Mouse (Mus musculus) spleen, postnatal 10 days (tissue): ENCODE results near the gene Pam16.
A peak's percentile ranks its signal among the peaks of the same experiment; 100 is the strongest.

Experiments
- DNase-seq, 2 experiments: peaks; one replicate each; pipeline ENCODE4 v3.0.0; 2021 to 2022; ENCODE audit warnings: low spot score in 2 of 2

The Pam16 gene

GRCm38 (mm10) chr16:4624481-4625110 lies at the start of gene Pam16:
Gene Pam16 (minus strand): TSS chr16:4624988.
- peak; percentile 82 to 94 for DNase-seq

GRCm38 (mm10) chr16:4674091-4674490 lies 49.3 kb upstream of the Pam16 start:
- DNase-seq, result peak in 1 of 2 experiments; percentile 52

GRCm38 (mm10) chr16:4670317-4670716 lies 45.5 kb upstream of the Pam16 start:
- no peak for DNase-seq

GRCm38 (mm10) chr16:4667190-4667808 lies 42.5 kb upstream of the Pam16 start:
- DNase-seq, result peak; percentile 78 to 92

GRCm38 (mm10) chr16:4665726-4666125 lies 40.9 kb upstream of the Pam16 start:
- DNase-seq, result no peak

GRCm38 (mm10) chr16:4663806-4664205 lies 39.0 kb upstream of the Pam16 start:
- DNase-seq, result no peak

- no peak for DNase-seq
Observed at GRCm38 (mm10) chr16:4661605-4662004, 36.8 kb upstream of the Pam16 start.

GRCm38 (mm10) chr16:4659326-4659725 lies 34.5 kb upstream of the Pam16 start:
- DNase-seq, result no peak

- peak in 1 of 2 experiments; percentile 17 for DNase-seq
Observed at GRCm38 (mm10) chr16:4658781-4659245, 34.0 kb upstream of the Pam16 start.

- DNase-seq, result no peak
Observed at GRCm38 (mm10) chr16:4656571-4657081, 31.8 kb upstream of the Pam16 start.

GRCm38 (mm10) chr16:4655764-4656570 lies 31.2 kb upstream of the Pam16 start:
- peak in 1 of 2 experiments; percentile 20 for DNase-seq

GRCm38 (mm10) chr16:4655251-4655734 lies 30.5 kb upstream of the Pam16 start:
- DNase-seq, result peak in 1 of 2 experiments; percentile 23

- DNase-seq, result no peak
Observed at GRCm38 (mm10) chr16:4654706-4655105, 29.9 kb upstream of the Pam16 start.

GRCm38 (mm10) chr16:4652707-4653416 lies 28.1 kb upstream of the Pam16 start:
- no peak for DNase-seq

- DNase-seq, result no peak
Observed at GRCm38 (mm10) chr16:4651624-4652023, 26.8 kb upstream of the Pam16 start.

GRCm38 (mm10) chr16:4651081-4651480 lies 26.3 kb upstream of the Pam16 start:
- DNase-seq, result no peak

GRCm38 (mm10) chr16:4650161-4650560 lies 25.4 kb upstream of the Pam16 start:
- no peak for DNase-seq

GRCm38 (mm10) chr16:4649692-4650091 lies 24.9 kb upstream of the Pam16 start:
- DNase-seq, result no peak

- DNase-seq, result no peak
Observed at GRCm38 (mm10) chr16:4649211-4649610, 24.4 kb upstream of the Pam16 start.

GRCm38 (mm10) chr16:4648416-4649023 lies 23.7 kb upstream of the Pam16 start:
- DNase-seq, result peak in 1 of 2 experiments; percentile 18

- no peak for DNase-seq
Observed at GRCm38 (mm10) chr16:4647651-4648141, 22.9 kb upstream of the Pam16 start.
